ENCODE assay signal across 11 mouse cellular contexts in genomic region chr1:134100401-134100800, GRCm38 (mm10). TPM values are rescaled to one million over a fixed set of nuclear protein-coding genes. Genes with fewer than 3 reads are reported as not detected.
DNase-seq lines count a peak whose midpoint lies in the region; ATAC-seq and TF ChIP-seq lines count a peak whose summit lies in the region.
"Had no signal": no experiment of that assay in that cellular context is flagged by ENCODE, and none has a peak within 500 bp of the region (broad histone marks: within the 10 kb centered on the region; RNA-seq: fewer than 3 reads in every experiment).

No protein-coding gene starts in this region.

- no peaks in the 10 kb centered on the region for H3K36me3 ChIP-seq in heart, embryonic 10.5 days
- no peaks in the 10 kb centered on the region for H3K36me3 ChIP-seq in liver, embryonic 11.5 days (ENCODE audit: control insufficient read depth, insufficient read depth, low read length)
- no peaks in the 10 kb centered on the region for H3K36me3 ChIP-seq in myocyte (ENCODE audit: control insufficient read depth, insufficient read depth)
- H3K36me3 ChIP-seq: hindbrain, embryonic 13.5 days had no signal

- H3K4me2 ChIP-seq in liver, embryonic 11.5 days, result no peak overlapping the region
- H3K4me2 ChIP-seq in myocyte (ENCODE audit: low read depth), result peak overlapping the region; percentile 92

- no peaks in the 10 kb centered on the region for H3K9me3 ChIP-seq in heart, embryonic 10.5 days
- no peaks in the 10 kb centered on the region for H3K9me3 ChIP-seq in liver, embryonic 11.5 days (ENCODE audit: control insufficient read depth, low read length)
- H3K9me3 ChIP-seq: hindbrain, embryonic 13.5 days had no signal

- H3K79me2 ChIP-seq in myocyte (ENCODE audit: control insufficient read depth, insufficient read depth), result no peaks in the 10 kb centered on the region

- H3K27me3 ChIP-seq in heart, embryonic 10.5 days (ENCODE audit: insufficient read depth, poor library complexity, severe bottlenecking), result peaks cover 13% of the 10 kb centered on the region
- peaks cover 4% of the 10 kb centered on the region for H3K27me3 ChIP-seq in liver, embryonic 11.5 days (replicated peaks; ENCODE audit: control insufficient read depth, insufficient read depth, low read length)
- H3K27me3 ChIP-seq in myocyte (ENCODE audit: control insufficient read depth, insufficient read depth, insufficient read length), result no peaks in the 10 kb centered on the region
- H3K27me3 ChIP-seq: hindbrain, embryonic 13.5 days had no signal

- H3ac ChIP-seq in myocyte (ENCODE audit: control insufficient read depth, insufficient read length), result no peak overlapping the region

- no peak overlapping the region for H3K4me3 ChIP-seq in heart, embryonic 10.5 days
- no peak overlapping the region for H3K4me3 ChIP-seq in liver, embryonic 11.5 days (ENCODE audit: low read depth, low read length)
- no peak overlapping the region for H3K4me3 ChIP-seq in embryonic fibroblast, embryonic 13.5 days (ENCODE audit: insufficient read depth, low read length)
- no peak overlapping the region for H3K4me3 ChIP-seq in myocyte

- no peak for ATAC-seq in liver, embryonic 11.5 days (replicated peaks; ENCODE audit: low FRiP score)

- 76% methylated on average over 5 of the region's 5 CpGs for WGBS in heart, embryonic 10.5 days
- 75% methylated on average over 5 of the region's 5 CpGs for WGBS in liver, embryonic 11.5 days

- H3K27ac ChIP-seq in heart, embryonic 10.5 days, result peak overlapping the region; percentile 93
- H3K27ac ChIP-seq in liver, embryonic 11.5 days (ENCODE audit: low read depth, low read length), result peak overlapping the region; percentile 81; the same call in 1 of the 2 replicates
- peak overlapping the region; percentile 97 for H3K27ac ChIP-seq in embryonic fibroblast, embryonic 13.5 days (ENCODE audit: insufficient read depth, low read length)
- H3K27ac ChIP-seq: hindbrain, embryonic 13.5 days had no signal

- no peak for TF ChIP-seq CTCF in embryonic fibroblast, embryonic 13.5 days (IDR thresholded peaks at IDR 0.05; ENCODE audit: borderline replicate concordance, insufficient read depth, low read length)

- no peak for TF ChIP-seq POLR2A in embryonic fibroblast, embryonic 13.5 days (IDR thresholded peaks at IDR 0.05; ENCODE audit: low read depth, low read length)
- no peak for TF ChIP-seq POLR2A in myocyte (IDR thresholded peaks at IDR 0.05; ENCODE audit: insufficient read length, low read depth)

- peaks cover 59% of the 10 kb centered on the region for H3K4me1 ChIP-seq in heart, embryonic 10.5 days
- H3K4me1 ChIP-seq in liver, embryonic 11.5 days (replicated peaks; ENCODE audit: control insufficient read depth, insufficient read depth, low read length), result peaks cover 29% of the 10 kb centered on the region
- H3K4me1 ChIP-seq in embryonic fibroblast, embryonic 13.5 days (ENCODE audit: control insufficient read depth, insufficient read depth, low read length), result peaks cover 24% of the 10 kb centered on the region

- DNase-seq in heart, embryonic 10.5 days (ENCODE audit: low spot score), result no peak
- DNase-seq in heart, postnatal 4 days, result no peak
- no peak for DNase-seq in liver, embryonic 11.5 days (ENCODE audit: low spot score)
- no peak for DNase-seq in liver
- DNase-seq in left cerebral cortex, adult 11 months (ENCODE audit: low spot score), result no peak
- no peak for DNase-seq in retina, postnatal 1 day
- DNase-seq: cerebellum, postnatal 25 days; right cerebral cortex, postnatal 4 days had no signal

- H3K9ac ChIP-seq in liver, embryonic 11.5 days (ENCODE audit: low read depth, low read length), result no peak overlapping the region
- H3K9ac ChIP-seq: hindbrain, embryonic 13.5 days had no signal

TF ChIP-seq in myocyte, 11 proteins besides CTCF, POLR2A, EP300 and RAD21:
- TF ChIP-seq POLR2AphosphoS2 (IDR thresholded peaks at IDR 0.05; ENCODE audit: insufficient read length, low read depth) (no peak), SRF (IDR thresholded peaks at IDR 0.05; ENCODE audit: control insufficient read depth, insufficient read length, low read depth) (no peak), REST (IDR thresholded peaks at IDR 0.05; ENCODE audit: insufficient read depth, insufficient read length) (no peak), MYOG (IDR thresholded peaks at IDR 0.05; ENCODE audit: control insufficient read depth in 1 of 3, insufficient read depth in 1 of 3, insufficient read length in 2 of 3, low read depth in 2 of 3) (peak in 1 of 3 experiments; percentile 27), USF1 (IDR thresholded peaks at IDR 0.05; ENCODE audit: low read depth) (no peak), MAX (IDR thresholded peaks at IDR 0.05; ENCODE audit: low read depth) (no peak), CEBPB (IDR thresholded peaks at IDR 0.05; ENCODE audit: insufficient read depth, poor library complexity, severe bottlenecking) (no peak), E2F4 (IDR thresholded peaks at IDR 0.05; ENCODE audit: insufficient read depth) (no peak), TCF3 (IDR thresholded peaks at IDR 0.05; ENCODE audit: insufficient read length, low read depth) (no peak), MYOD1 (IDR thresholded peaks at IDR 0.05; ENCODE audit: control insufficient read depth in 1 of 3, insufficient read length in 2 of 3, low read depth in 2 of 3) (peak in 1 of 3 experiments; percentile 47), TCF12 (IDR thresholded peaks at IDR 0.05; ENCODE audit: insufficient read depth, poor library complexity, severe bottlenecking) (no peak)
TF ChIP-seq in myocyte: peak in this region for 2.

RNA-seq across cellular contexts. Expression of gene Chit1, which starts 10.6 kb away (rescaled TPM):
- 1.1 and 2.0 TPM in 2 replicates for polyA plus RNA-seq in heart, embryonic 10.5 days (2016; fragmentation: Nextera tagmentation; extraction: Ambion mirVana)
- total RNA-seq in heart, postnatal 4 days (2021), result not detected
- not detected in 2 replicates for polyA plus RNA-seq in liver, embryonic 11.5 days (2014; fragmentation: Nextera tagmentation; extraction: Ambion mirVana)
- polyA plus RNA-seq in embryonic fibroblast, embryonic 13.5 days (2011; ENCODE audit: insufficient read length, low read depth, missing spikeins), result not detected in 2 replicates
- polyA plus RNA-seq in myocyte (2012; fragmentation: generic; extraction: Trizol), result 0.08 TPM

RNA-seq across cellular contexts. Expression of gene Btg2, which starts 21.5 kb away (rescaled TPM):
- polyA plus RNA-seq in heart, embryonic 10.5 days (2016; fragmentation: Nextera tagmentation; extraction: Ambion mirVana), result 26.1 and 34.2 TPM in 2 replicates
- 10 to 100 TPM; 27.5 to 36.2 TPM for total RNA-seq in heart, postnatal 4 days (2021)
- polyA plus RNA-seq in liver, embryonic 11.5 days (2014; fragmentation: Nextera tagmentation; extraction: Ambion mirVana), result 38.6 and 39.9 TPM in 2 replicates
- polyA plus RNA-seq in embryonic fibroblast, embryonic 13.5 days (2011; ENCODE audit: insufficient read length, low read depth, missing spikeins), result 96.4 and 125 TPM in 2 replicates
- polyA plus RNA-seq in myocyte (2012; fragmentation: generic; extraction: Trizol), result 13.8 TPM
